Mouse (Mus musculus): ENCODE results near the gene 1700021F07Rik. TPM values are rescaled to one million over a fixed set of nuclear protein-coding genes. Genes with fewer than 3 reads are reported as not detected.

The 1700021F07Rik gene
- polyA plus RNA-seq, 1 experiment from 2014 or later: not detected

DNA sequence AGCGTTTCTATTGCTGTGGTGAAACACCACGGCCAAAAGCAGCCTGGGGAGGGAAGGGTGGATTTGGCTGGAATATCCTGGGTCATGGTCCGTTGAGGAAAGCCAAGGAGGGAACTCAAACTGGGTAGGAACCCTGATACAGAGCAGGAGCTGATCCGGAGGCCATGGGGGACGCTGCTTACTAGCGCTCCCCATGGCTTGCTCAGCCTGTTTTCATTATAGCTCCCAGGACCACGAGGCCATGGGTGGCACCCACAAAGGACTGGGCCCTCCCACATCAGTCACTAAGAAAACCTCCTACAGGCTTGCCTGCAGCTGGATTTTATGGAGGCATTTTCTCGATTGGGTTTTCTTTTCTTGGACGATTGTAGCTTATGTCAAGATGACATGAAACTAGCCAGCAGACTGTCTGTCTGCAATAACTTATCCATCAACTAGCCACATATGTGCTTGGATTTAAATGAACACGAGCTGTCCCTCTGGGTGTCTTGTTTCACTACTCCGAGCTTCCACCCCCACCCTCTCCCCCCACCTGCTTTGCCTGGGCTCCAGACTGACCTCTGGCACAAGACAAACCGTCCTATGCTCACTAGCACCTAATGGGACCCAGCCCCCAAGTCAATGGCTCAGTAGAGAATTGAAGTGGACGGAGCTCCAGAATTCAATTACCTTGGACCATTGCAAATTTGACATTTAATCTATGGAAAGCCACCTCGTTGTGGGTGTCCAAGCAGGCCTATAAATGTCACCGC lies 10.5 kb downstream of the 1700021F07Rik start:
- H3K9me3 ChIP-seq (ENCODE audit: control insufficient read depth, low read length): no peaks in the 10 kb centered on the region
- no peaks in the 10 kb centered on the region for H3K36me3 ChIP-seq (ENCODE audit: control insufficient read depth, insufficient read depth, low read length)
- no peak overlapping the region for H3K27ac ChIP-seq (ENCODE audit: low read depth, low read length)
- ATAC-seq (ENCODE audit: insufficient read depth, low FRiP score, low TSS enrichment): no peak
- WGBS: 63% methylated on average over 15 of the region's 15 CpGs
- H3K4me3 ChIP-seq (ENCODE audit: low read depth, low read length): no peak overlapping the region
- no peak for DNase-seq (ENCODE audit: low spot score)
- no peak overlapping the region for H3K9ac ChIP-seq (ENCODE audit: low read length)
- no peak overlapping the region for H3K4me2 ChIP-seq (ENCODE audit: low read depth)
- no peaks in the 10 kb centered on the region for H3K4me1 ChIP-seq (ENCODE audit: control insufficient read depth, insufficient read depth, low read length)
- no peaks in the 10 kb centered on the region for H3K27me3 ChIP-seq (ENCODE audit: control insufficient read depth, insufficient read depth, low read length)

- no peaks in the 10 kb centered on the region for H3K36me3 ChIP-seq (ENCODE audit: control insufficient read depth, insufficient read depth, low read length)
- ATAC-seq (ENCODE audit: insufficient read depth, low FRiP score, low TSS enrichment) (no peak), DNase-seq (ENCODE audit: low spot score) (no peak)
- no peak overlapping the region for H3K4me3 ChIP-seq (ENCODE audit: low read depth, low read length)
- no peak overlapping the region for H3K4me2 ChIP-seq (ENCODE audit: low read depth)
- H3K9ac ChIP-seq (ENCODE audit: low read length): no peak overlapping the region
- no peaks in the 10 kb centered on the region for H3K9me3 ChIP-seq (ENCODE audit: control insufficient read depth, low read length)
- H3K27me3 ChIP-seq (ENCODE audit: control insufficient read depth, insufficient read depth, low read length): no peaks in the 10 kb centered on the region
- no peaks in the 10 kb centered on the region for H3K4me1 ChIP-seq (ENCODE audit: control insufficient read depth, insufficient read depth, low read length)
- WGBS: 79% methylated on average over 7 of the region's 7 CpGs
- H3K27ac ChIP-seq (ENCODE audit: low read depth, low read length): no peak overlapping the region
Observed at GRCm38 (mm10) chr2:173534581-173534980, 12.2 kb downstream of the 1700021F07Rik start.

DNA sequence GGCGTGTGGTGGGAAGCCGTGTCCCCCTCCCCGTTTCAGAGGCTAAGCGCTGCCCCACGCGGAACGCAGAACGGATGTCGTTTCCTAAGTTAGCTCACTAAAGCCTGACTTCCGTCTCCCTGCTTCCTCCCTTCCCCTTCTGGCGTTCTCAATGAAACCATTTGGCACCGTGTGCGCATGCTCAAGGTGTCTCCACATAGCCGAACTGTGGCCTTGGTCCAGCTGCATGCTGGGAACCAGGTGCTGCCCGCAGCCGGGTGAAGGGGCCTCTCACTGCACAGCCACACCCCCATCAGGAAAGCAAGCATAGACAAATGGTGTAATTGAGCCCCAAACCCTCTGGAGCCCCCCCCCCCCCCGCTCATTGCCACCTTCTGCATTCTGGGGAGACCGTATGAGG lies 13.0 kb downstream of the 1700021F07Rik start:
- Histone ChIP-seq H3K27ac (ENCODE audit: low read depth, low read length) (no peak overlapping the region), H3K4me1 (ENCODE audit: control insufficient read depth, insufficient read depth, low read length) (no peaks in the 10 kb centered on the region), H3K9ac (ENCODE audit: low read length) (no peak overlapping the region), H3K9me3 (ENCODE audit: control insufficient read depth, low read length) (no peaks in the 10 kb centered on the region), H3K4me3 (ENCODE audit: low read depth, low read length) (no peak overlapping the region), H3K36me3 (ENCODE audit: control insufficient read depth, insufficient read depth, low read length) (no peaks in the 10 kb centered on the region), H3K4me2 (ENCODE audit: low read depth) (no peak overlapping the region), H3K27me3 (ENCODE audit: control insufficient read depth, insufficient read depth, low read length) (no peaks in the 10 kb centered on the region)
- WGBS: 91% methylated on average over 18 of the region's 18 CpGs
- DNase-seq (ENCODE audit: low spot score): no peak
- no peak for ATAC-seq (ENCODE audit: insufficient read depth, low FRiP score, low TSS enrichment)

DNA sequence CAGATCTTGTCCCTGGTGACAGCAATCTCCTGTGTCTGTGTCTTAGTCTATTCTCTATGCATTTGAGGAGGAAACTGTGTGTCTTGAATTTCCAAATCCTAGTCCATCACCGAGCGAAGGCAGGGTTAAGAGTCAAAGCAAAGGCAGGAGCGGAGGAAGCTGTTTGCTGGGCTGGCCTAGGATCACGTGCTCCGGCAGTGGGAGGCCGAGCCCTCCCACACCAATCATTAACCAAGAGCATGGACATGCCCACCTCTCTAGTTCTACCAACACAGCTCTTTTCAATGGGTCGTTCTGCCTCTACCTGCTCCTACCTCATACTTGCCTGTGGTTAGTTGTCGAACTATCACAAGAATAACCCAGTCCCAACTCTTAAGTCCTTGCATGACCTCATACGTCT lies 13.5 kb downstream of the 1700021F07Rik start:
- Histone ChIP-seq H3K36me3 (ENCODE audit: control insufficient read depth, insufficient read depth, low read length) (no peaks in the 10 kb centered on the region), H3K4me1 (ENCODE audit: control insufficient read depth, insufficient read depth, low read length) (no peaks in the 10 kb centered on the region), H3K4me3 (ENCODE audit: low read depth, low read length) (no peak overlapping the region), H3K9me3 (ENCODE audit: control insufficient read depth, low read length) (no peaks in the 10 kb centered on the region), H3K9ac (ENCODE audit: low read length) (no peak overlapping the region), H3K4me2 (ENCODE audit: low read depth) (no peak overlapping the region), H3K27me3 (ENCODE audit: control insufficient read depth, insufficient read depth, low read length) (no peaks in the 10 kb centered on the region), H3K27ac (ENCODE audit: low read depth, low read length) (no peak overlapping the region)
- no peak for DNase-seq (ENCODE audit: low spot score)
- 85% methylated on average over 9 of the region's 9 CpGs for WGBS
- no peak for ATAC-seq (ENCODE audit: insufficient read depth, low FRiP score, low TSS enrichment)

GRCm38 (mm10) chr2:173539781-173540180 lies 17.4 kb downstream of the 1700021F07Rik start:
- Histone ChIP-seq H3K4me3 (ENCODE audit: low read depth, low read length) (no peak overlapping the region), H3K4me2 (ENCODE audit: low read depth) (no peak overlapping the region), H3K27me3 (ENCODE audit: control insufficient read depth, insufficient read depth, low read length) (no peaks in the 10 kb centered on the region), H3K9me3 (ENCODE audit: control insufficient read depth, low read length) (no peaks in the 10 kb centered on the region), H3K4me1 (ENCODE audit: control insufficient read depth, insufficient read depth, low read length) (no peaks in the 10 kb centered on the region), H3K9ac (ENCODE audit: low read length) (no peak overlapping the region), H3K27ac (ENCODE audit: low read depth, low read length) (no peak overlapping the region), H3K36me3 (ENCODE audit: control insufficient read depth, insufficient read depth, low read length) (no peaks in the 10 kb centered on the region)
- ATAC-seq (ENCODE audit: insufficient read depth, low FRiP score, low TSS enrichment) (no peak), DNase-seq (ENCODE audit: low spot score) (no peak)
- WGBS: 60% methylated on average over 15 of the region's 15 CpGs

DNA sequence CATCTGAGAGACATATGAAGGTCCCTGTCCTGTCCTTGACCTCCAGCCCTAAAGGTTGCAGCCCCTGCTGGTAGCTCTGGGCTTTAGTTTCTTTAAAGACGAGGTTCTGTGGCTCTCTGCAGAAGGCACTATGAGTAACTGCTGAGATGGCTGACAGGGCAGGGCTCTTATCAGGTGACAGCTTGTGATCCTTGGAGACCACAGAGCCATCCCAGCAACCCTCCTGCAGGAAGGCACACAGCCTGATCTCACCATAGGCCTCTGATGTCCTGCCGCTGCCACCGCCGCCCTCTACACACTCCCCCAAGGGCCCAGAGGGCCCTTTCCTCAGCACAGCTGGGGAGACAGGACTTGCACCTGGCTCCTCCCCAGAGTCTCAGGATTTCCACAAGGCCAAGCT lies 19.4 kb downstream of the 1700021F07Rik start:
- WGBS: 67% methylated on average over 4 of the region's 4 CpGs
- Histone ChIP-seq H3K9ac (ENCODE audit: low read length) (no peak overlapping the region), H3K9me3 (ENCODE audit: control insufficient read depth, low read length) (no peaks in the 10 kb centered on the region), H3K36me3 (ENCODE audit: control insufficient read depth, insufficient read depth, low read length) (no peaks in the 10 kb centered on the region), H3K4me2 (ENCODE audit: low read depth) (no peak overlapping the region), H3K27me3 (ENCODE audit: control insufficient read depth, insufficient read depth, low read length) (no peaks in the 10 kb centered on the region), H3K4me1 (ENCODE audit: control insufficient read depth, insufficient read depth, low read length) (no peaks in the 10 kb centered on the region), H3K27ac (ENCODE audit: low read depth, low read length) (no peak overlapping the region), H3K4me3 (ENCODE audit: low read depth, low read length) (no peak overlapping the region)
- DNase-seq (ENCODE audit: low spot score): no peak
- no peak for ATAC-seq (ENCODE audit: insufficient read depth, low FRiP score, low TSS enrichment)

DNA sequence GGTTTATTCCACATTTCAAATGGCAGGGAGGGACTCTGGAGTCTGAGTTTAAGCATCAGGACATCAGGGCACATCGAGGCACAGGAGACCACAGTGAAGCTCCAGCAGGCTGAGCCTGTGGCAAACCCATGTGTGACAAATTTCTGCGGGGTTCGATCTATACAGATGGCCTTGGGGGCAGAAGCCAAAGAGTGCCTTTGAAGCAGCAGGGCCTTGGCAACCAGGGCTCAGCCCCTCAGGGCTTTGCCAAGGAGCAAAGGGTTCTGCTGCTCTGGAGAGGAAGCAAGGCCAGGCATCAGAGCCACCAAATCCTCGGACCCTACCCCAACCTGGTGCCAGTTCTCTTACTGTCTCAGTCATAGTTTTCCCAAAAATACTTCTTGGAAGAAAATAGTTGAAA lies 20.3 kb downstream of the 1700021F07Rik start:
- Histone ChIP-seq H3K9ac (ENCODE audit: low read length) (no peak overlapping the region; the same call in 1 of the 2 replicates), H3K36me3 (ENCODE audit: control insufficient read depth, insufficient read depth, low read length) (no peaks in the 10 kb centered on the region), H3K27ac (ENCODE audit: low read depth, low read length) (no peak overlapping the region), H3K27me3 (ENCODE audit: control insufficient read depth, insufficient read depth, low read length) (no peaks in the 10 kb centered on the region), H3K9me3 (ENCODE audit: control insufficient read depth, low read length) (no peaks in the 10 kb centered on the region), H3K4me3 (ENCODE audit: low read depth, low read length) (no peak overlapping the region), H3K4me2 (ENCODE audit: low read depth) (no peak overlapping the region), H3K4me1 (ENCODE audit: control insufficient read depth, insufficient read depth, low read length) (no peaks in the 10 kb centered on the region)
- ATAC-seq (ENCODE audit: insufficient read depth, low FRiP score, low TSS enrichment) (no peak), DNase-seq (ENCODE audit: low spot score) (no peak)
- 85% methylated on average over 4 of the region's 4 CpGs for WGBS

DNA sequence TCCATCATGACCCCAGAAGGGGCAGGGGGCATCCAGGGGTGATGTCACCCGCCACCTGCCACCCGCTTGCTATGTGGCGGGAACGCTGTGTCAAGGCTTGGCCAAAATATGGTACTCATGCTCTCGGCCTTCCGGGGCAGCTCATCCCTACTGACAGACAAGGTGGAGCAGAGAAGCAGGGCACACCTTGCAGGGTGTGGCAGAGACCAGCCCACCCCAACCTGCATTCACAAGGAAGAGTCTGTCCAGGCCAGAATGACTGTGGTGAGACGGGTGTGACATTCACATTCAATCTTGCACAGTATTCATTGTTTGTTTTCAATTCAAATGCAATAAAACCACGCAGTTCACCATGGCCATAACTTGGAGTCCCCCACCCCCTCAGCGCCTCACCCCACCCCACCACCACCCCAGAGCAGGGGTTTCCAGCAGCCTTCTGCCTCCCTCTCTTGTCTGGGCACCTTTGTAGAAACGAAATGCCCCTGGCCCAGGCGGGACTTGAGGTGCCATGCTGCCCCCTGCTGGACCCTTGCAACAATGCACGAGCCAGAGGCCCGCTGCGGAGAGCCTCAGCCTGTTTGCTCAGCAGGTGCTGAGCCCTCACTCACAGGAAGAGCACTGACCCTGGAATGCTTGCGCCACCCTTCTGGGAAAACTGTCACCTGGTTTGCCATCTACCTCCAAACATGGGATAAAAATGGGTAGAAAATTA lies 23.8 kb downstream of the 1700021F07Rik start:
- Histone ChIP-seq H3K4me2 (ENCODE audit: low read depth) (no peak overlapping the region), H3K36me3 (ENCODE audit: control insufficient read depth, insufficient read depth, low read length) (no peaks in the 10 kb centered on the region), H3K9ac (ENCODE audit: low read length) (no peak overlapping the region), H3K27me3 (ENCODE audit: control insufficient read depth, insufficient read depth, low read length) (no peaks in the 10 kb centered on the region), H3K27ac (ENCODE audit: low read depth, low read length) (no peak overlapping the region), H3K4me3 (ENCODE audit: low read depth, low read length) (no peak overlapping the region), H3K4me1 (ENCODE audit: control insufficient read depth, insufficient read depth, low read length) (no peaks in the 10 kb centered on the region), H3K9me3 (ENCODE audit: control insufficient read depth, low read length) (no peaks in the 10 kb centered on the region)
- ATAC-seq (ENCODE audit: insufficient read depth, low FRiP score, low TSS enrichment) (peak; percentile 68), DNase-seq (ENCODE audit: low spot score) (peak; percentile 88)
- WGBS: 45% methylated on average over 15 of the region's 15 CpGs

GRCm38 (mm10) chr2:173549236-173549635 lies 26.9 kb downstream of the 1700021F07Rik start:
- Histone ChIP-seq H3K4me2 (ENCODE audit: low read depth) (no peak overlapping the region), H3K27me3 (ENCODE audit: control insufficient read depth, insufficient read depth, low read length) (no peaks in the 10 kb centered on the region), H3K4me3 (ENCODE audit: low read depth, low read length) (no peak overlapping the region), H3K9me3 (ENCODE audit: control insufficient read depth, low read length) (no peaks in the 10 kb centered on the region), H3K4me1 (ENCODE audit: control insufficient read depth, insufficient read depth, low read length) (no peaks in the 10 kb centered on the region), H3K36me3 (ENCODE audit: control insufficient read depth, insufficient read depth, low read length) (no peaks in the 10 kb centered on the region), H3K9ac (ENCODE audit: low read length) (no peak overlapping the region), H3K27ac (ENCODE audit: low read depth, low read length) (no peak overlapping the region)
- DNase-seq (ENCODE audit: low spot score): no peak
- WGBS: 82% methylated on average over 10 of the region's 10 CpGs
- 0 out of 2 replicates have a peak, but pooled peaks have one; percentile 6 for ATAC-seq (ENCODE audit: insufficient read depth, low FRiP score, low TSS enrichment)
